Mouse (Mus musculus): ENCODE data around the gene Ifna2. TPM values are rescaled to one million over a fixed set of nuclear protein-coding genes. Genes with fewer than 3 reads are reported as not detected.

Gene Ifna2
- polyA plus RNA-seq, 1 experiment from 2014 or later, result not detected

DNA sequence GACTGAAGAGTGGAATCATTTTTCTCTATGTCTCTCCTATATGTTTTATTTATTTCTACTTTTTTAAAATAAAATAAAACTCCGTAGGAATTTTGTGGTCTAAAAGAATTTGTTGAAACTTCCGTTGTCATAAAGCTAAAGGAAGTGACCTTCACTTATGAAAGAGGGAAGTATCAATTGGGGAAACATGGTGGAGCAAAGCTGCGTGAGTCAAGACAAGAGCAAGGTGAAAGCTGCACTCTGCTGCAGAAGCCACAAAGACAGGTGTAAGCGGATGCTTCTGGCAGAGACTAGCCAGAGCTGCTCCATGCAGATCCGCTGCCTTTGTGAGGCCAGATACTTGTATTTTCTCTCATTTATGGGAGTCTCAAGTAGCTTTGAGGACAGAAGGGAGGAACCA, 15.1 kb upstream of the Ifna2 start:
- H3K4me3 ChIP-seq, result no peak overlapping the region
- no peaks in the 10 kb centered on the region for H3K27me3 ChIP-seq
- no peak overlapping the region for H3K9ac ChIP-seq
- 86% methylated on average over 5 of the region's 5 CpGs for WGBS
- H3K36me3 ChIP-seq, result no peaks in the 10 kb centered on the region
- H3K9me3 ChIP-seq, result no peaks in the 10 kb centered on the region
- H3K4me1 ChIP-seq (replicated peaks), result no peaks in the 10 kb centered on the region
- no peak for ATAC-seq (ENCODE audit: low FRiP score, low read depth)
- no peak overlapping the region for H3K27ac ChIP-seq (replicated peaks)
- H3K4me2 ChIP-seq, result no peak overlapping the region

DNA sequence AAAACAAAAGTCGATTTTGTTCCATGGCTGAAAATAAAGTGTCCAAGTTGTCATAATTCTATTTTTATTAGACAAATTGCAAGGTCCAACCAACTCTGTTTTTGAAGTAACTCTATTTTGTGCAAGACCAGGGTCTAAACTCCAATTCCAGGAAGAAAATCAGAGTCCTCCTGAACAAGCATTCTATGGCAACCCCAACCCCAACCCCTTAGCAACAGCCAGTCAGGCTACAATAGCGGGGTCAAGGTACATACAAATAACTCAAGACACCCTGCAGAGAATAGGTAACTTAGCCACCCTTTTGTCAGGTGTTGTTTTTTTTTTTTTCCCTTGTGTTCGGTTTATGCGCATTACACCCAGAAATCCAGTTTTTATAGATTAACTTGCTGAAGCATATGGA, 14.0 kb upstream of the Ifna2 start:
- 86% methylated on average over 4 of the region's 4 CpGs for WGBS
- Histone ChIP-seq H3K27ac (replicated peaks) (no peak overlapping the region), H3K36me3 (no peaks in the 10 kb centered on the region), H3K4me3 (no peak overlapping the region), H3K27me3 (no peaks in the 10 kb centered on the region), H3K4me2 (no peak overlapping the region), H3K9me3 (no peaks in the 10 kb centered on the region), H3K4me1 (replicated peaks) (no peaks in the 10 kb centered on the region), H3K9ac (no peak overlapping the region)
- ATAC-seq (ENCODE audit: low FRiP score, low read depth), result no peak

DNA sequence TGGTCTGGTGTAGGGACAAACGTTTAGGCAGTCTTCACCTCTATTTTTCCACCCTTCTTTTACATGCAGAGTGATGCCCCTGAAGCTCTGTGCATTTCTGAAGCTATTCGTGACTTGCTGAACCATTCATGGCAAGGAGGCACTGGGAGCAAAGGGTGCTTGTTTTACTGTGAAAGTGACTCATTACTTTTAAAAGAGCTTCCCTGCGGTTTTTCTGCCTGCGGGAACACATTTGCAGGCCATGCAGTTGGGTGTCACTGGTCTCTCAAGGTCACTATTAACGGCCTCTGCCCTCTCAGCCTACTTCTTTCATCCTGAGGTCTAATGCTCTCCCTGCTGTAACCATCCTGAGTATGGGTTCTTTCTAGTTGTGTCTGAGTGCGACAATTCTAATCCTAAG, 13.4 kb upstream of the Ifna2 start:
- WGBS, result 65% methylated on average over 6 of the region's 6 CpGs

DNA sequence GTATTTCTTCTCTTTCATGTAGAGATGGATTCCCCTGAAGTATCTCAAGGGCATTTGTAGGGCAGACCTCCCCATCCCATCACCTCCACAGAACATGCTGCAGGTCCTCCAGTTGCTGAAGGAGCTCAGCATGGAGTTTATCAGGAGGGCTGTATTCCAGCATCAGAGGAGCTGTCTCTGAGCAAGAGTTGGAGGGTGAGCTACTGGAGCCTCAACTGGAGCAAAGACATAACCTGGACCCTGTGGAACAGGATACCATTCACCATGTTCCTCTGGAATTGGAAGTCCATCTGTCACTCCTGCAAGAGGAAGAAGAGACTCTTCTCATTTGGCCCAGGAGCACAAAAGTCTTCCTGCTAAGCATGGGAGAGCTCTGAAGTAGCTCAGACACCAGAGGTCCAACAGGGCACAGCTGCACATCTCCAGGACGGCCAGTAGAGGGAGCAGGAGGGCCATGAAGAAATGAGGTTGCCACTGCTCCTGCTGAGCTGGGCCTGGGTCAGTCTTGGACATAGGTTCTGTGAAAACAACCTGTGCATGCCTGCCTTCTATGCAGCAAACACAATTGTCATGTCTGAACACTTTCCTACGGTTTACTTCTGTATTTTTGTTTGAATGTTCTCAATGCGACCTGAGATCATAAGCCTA, 12.6 kb upstream of the Ifna2 start:
- 25% methylated on average over 3 of the region's 3 CpGs for WGBS
- no peak overlapping the region for H3K4me3 ChIP-seq
- no peak overlapping the region for H3K27ac ChIP-seq (replicated peaks)
- no peaks in the 10 kb centered on the region for H3K36me3 ChIP-seq
- H3K9me3 ChIP-seq, result no peaks in the 10 kb centered on the region
- H3K9ac ChIP-seq, result no peak overlapping the region
- peak; percentile 79; the same call in 1 of the 2 replicates for ATAC-seq (ENCODE audit: low FRiP score, low read depth)
- no peaks in the 10 kb centered on the region for H3K27me3 ChIP-seq
- H3K4me2 ChIP-seq, result no peak overlapping the region
- no peaks in the 10 kb centered on the region for H3K4me1 ChIP-seq (replicated peaks)

More for the DNA sequence above, 13.4 kb upstream of the Ifna2 start:
- Histone ChIP-seq H3K9me3 (no peaks in the 10 kb centered on the region), H3K36me3 (no peaks in the 10 kb centered on the region), H3K4me3 (no peak overlapping the region), H3K9ac (no peak overlapping the region), H3K27me3 (no peaks in the 10 kb centered on the region), H3K4me1 (replicated peaks) (no peaks in the 10 kb centered on the region), H3K27ac (replicated peaks) (no peak overlapping the region), H3K4me2 (no peak overlapping the region)
- ATAC-seq (ENCODE audit: low FRiP score, low read depth), result no peak

DNA sequence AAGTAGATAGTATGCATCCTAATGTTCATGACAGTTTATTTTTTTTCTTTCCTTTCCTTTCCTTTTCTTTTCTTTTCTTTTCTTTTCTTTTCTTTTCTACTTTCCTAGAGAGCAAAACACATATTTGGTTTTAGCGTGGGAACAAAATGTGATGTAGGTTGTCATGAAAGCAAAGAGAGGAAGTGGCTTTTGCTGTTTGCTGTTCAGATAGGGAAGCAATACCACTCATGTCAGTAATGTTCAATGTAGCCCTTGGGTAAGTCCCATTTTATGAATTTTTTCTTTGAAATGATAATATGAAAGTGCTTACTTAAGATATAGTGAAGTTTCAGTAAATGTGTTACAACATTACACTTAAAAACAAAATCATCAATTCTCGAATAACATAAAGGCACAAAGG, 9.7 kb upstream of the Ifna2 start:
- no peak overlapping the region for H3K9ac ChIP-seq
- H3K27me3 ChIP-seq, result no peaks in the 10 kb centered on the region
- no peak overlapping the region for H3K4me3 ChIP-seq
- no peak overlapping the region for H3K4me2 ChIP-seq
- ATAC-seq (ENCODE audit: low FRiP score, low read depth), result no peak
- 91% methylated on average over 2 of the region's 2 CpGs for WGBS
- H3K36me3 ChIP-seq, result no peaks in the 10 kb centered on the region
- H3K9me3 ChIP-seq, result no peaks in the 10 kb centered on the region
- no peak overlapping the region for H3K27ac ChIP-seq (replicated peaks)
- H3K4me1 ChIP-seq (replicated peaks), result no peaks in the 10 kb centered on the region

DNA sequence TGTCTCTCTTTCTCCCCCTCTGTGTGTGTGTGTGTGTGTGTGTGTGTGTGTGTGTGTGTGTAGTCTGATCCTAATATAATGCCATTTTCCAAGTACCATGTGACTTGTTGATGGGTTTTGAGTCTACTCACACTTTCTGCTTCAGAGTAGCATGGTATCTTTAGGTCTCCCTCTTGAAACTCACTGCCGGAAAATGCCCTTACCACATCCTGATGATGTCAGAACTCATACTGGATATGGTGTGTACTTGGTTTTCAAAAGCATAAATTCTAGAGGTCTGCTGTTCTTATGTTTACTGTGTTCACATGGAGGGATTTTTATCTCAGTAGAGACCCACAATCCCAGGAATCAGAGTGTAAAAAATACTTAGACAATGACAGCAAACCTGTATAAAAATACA, 8.8 kb upstream of the Ifna2 start:
- H3K36me3 ChIP-seq, result no peaks in the 10 kb centered on the region
- no peak overlapping the region for H3K9ac ChIP-seq
- 91% methylated on average over 1 of the region's 1 CpGs for WGBS
- no peak overlapping the region for H3K27ac ChIP-seq (replicated peaks)
- no peak overlapping the region for H3K4me3 ChIP-seq
- no peaks in the 10 kb centered on the region for H3K4me1 ChIP-seq (replicated peaks)
- H3K27me3 ChIP-seq, result no peaks in the 10 kb centered on the region
- no peaks in the 10 kb centered on the region for H3K9me3 ChIP-seq
- ATAC-seq (ENCODE audit: low FRiP score, low read depth), result no peak
- H3K4me2 ChIP-seq, result no peak overlapping the region

DNA sequence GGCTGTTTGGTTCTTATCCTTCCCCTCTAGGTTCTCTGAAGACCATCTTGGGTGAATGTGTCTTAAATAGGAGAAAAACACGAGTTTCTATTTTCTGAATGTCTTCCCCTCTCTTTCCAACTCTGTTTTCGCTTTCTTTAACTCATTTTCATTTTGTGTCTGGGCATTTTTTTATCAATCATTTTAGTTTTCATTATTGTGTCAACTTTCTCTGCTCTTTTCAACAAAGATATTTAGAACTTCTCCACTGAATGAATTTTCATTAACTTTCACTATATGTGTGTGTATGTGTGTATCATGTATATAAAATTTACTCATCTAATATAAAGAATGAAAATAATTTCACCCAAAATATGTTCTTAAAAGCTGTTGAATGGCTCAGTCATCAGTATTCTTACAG, 7.5 kb upstream of the Ifna2 start, which contains the start of gene Ifnab:
Ifnab (minus strand) TSS at position 101 of the 400 bp plus-strand sequence.
- Histone ChIP-seq H3K9ac (no peak within 1 kb of the TSS), H3K27me3 (no peaks in the 10 kb centered on the region), H3K4me1 (replicated peaks) (no peaks in the 10 kb centered on the region), H3K9me3 (no peaks in the 10 kb centered on the region), H3K36me3 (no peaks in the 10 kb centered on the region), H3K4me2 (no peak within 1 kb of the TSS), H3K27ac (replicated peaks) (no peak within 1 kb of the TSS), H3K4me3 (no peak within 1 kb of the TSS)
- ATAC-seq (ENCODE audit: low FRiP score, low read depth), result no peak
- 77% methylated on average over 2 of the region's 2 CpGs for WGBS

DNA sequence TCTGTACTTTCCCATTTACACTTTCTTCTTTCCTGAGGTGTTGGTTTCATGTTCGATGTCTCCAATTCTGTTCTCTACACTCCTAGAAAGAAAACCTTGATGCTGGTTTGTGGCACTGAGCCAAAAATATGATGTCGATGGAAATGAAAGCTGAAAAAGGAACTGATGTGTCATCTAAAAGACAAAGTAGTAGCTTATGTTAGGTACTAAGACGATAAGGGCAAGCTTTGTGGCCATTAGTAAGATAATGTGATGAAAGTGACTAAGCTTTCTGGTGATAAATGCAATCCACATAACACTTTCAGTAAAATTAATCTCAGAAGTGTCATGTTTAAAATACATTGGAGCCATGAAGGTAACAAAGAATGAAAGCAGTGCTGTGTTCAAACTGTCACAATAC, 2.4 kb downstream of the Ifna2 start:
- Histone ChIP-seq H3K4me2 (no peak overlapping the region), H3K27ac (replicated peaks) (no peak overlapping the region), H3K36me3 (no peaks in the 10 kb centered on the region), H3K9ac (no peak overlapping the region), H3K4me3 (no peak overlapping the region), H3K27me3 (no peaks in the 10 kb centered on the region), H3K9me3 (no peaks in the 10 kb centered on the region), H3K4me1 (replicated peaks) (no peaks in the 10 kb centered on the region)
- WGBS, result 77% methylated on average over 3 of the region's 3 CpGs
- no peak for ATAC-seq (ENCODE audit: low FRiP score, low read depth)

DNA sequence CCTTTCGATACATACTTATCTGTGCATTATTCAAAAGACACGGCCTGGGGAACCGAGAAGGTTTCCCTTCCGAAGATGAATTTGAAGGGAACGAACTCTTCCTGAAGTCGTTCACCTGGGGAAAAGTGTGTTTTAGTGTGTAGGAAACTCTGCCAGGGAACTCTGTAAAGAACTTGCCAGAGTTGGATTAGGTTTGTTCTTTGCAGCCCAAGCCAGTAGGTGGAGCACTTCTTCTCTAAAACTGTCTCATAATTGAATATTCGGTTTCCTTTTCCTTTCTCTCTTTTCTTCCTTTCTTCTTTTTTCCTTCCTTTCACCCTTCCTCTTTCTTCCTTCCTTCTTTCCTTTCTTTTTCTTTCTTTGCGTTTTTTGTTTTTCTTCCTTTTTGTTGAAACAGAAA, 3.4 kb downstream of the Ifna2 start:
- no peaks in the 10 kb centered on the region for H3K36me3 ChIP-seq
- 51% methylated on average over 8 of the region's 8 CpGs for WGBS
- no peak for ATAC-seq (ENCODE audit: low FRiP score, low read depth)
- no peak overlapping the region for H3K27ac ChIP-seq (replicated peaks)
- no peak overlapping the region for H3K4me2 ChIP-seq
- no peak overlapping the region for H3K4me3 ChIP-seq
- H3K27me3 ChIP-seq, result no peaks in the 10 kb centered on the region
- no peak overlapping the region for H3K9ac ChIP-seq
- no peaks in the 10 kb centered on the region for H3K9me3 ChIP-seq
- H3K4me1 ChIP-seq (replicated peaks), result no peaks in the 10 kb centered on the region

DNA sequence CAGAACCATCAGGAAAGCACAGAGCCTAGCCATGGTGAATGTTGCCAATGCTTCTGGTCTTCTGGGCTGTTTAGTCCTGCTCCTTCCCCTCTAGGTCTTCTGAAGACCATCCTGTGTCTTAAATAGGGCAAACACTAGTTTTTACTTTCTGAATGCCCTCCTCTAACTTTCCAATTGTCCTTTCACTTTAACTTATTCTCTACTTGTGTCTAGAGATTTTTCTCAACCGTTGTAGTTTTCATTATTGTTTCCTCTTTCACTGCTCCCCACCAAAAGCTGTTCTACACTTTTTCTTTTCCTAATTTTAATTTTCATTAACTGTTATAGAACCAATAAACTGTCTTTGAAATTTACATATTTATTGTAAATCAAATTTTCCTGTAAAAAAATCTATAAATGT, 6.9 kb downstream of the Ifna2 start, which contains the start of gene Ifna16:
Ifna16 (minus strand) TSS at position 101 of the 400 bp plus-strand sequence.
- Histone ChIP-seq H3K27ac (replicated peaks) (no peak within 1 kb of the TSS), H3K27me3 (no peaks in the 10 kb centered on the region), H3K36me3 (no peaks in the 10 kb centered on the region), H3K4me1 (replicated peaks) (no peaks in the 10 kb centered on the region), H3K9me3 (no peaks in the 10 kb centered on the region), H3K4me2 (no peak within 1 kb of the TSS), H3K9ac (no peak within 1 kb of the TSS), H3K4me3 (no peak within 1 kb of the TSS)
- no peak for ATAC-seq (ENCODE audit: low FRiP score, low read depth)
- 82% methylated on average over 1 of the region's 1 CpGs for WGBS

DNA sequence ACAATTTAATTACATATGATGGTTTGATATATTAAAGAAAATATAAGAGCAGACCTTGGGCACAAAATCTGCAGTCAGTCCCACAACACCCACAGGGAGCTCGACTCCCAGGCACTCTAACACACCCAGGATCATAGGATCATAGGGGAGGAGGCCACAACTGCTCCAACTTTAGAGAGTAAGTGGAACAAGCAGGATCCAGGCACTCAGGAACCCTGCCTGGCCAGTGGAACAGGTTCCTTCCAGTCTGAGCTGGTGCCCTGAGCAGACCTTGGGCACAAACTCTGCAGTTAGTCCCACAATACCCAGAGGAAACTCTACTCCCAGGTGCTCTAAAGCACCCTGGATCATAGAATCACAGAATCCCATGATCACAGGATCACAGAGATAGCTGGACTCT, 28.3 kb downstream of the Ifna2 start:
- Histone ChIP-seq H3K4me1 (replicated peaks) (no peaks in the 10 kb centered on the region), H3K36me3 (no peaks in the 10 kb centered on the region), H3K9ac (no peak overlapping the region), H3K27me3 (no peaks in the 10 kb centered on the region), H3K4me2 (no peak overlapping the region), H3K9me3 (no peaks in the 10 kb centered on the region), H3K4me3 (no peak overlapping the region), H3K27ac (replicated peaks) (no peak overlapping the region)
- WGBS, result 73% methylated on average over 1 of the region's 1 CpGs
- no peak for ATAC-seq (ENCODE audit: low FRiP score, low read depth)

DNA sequence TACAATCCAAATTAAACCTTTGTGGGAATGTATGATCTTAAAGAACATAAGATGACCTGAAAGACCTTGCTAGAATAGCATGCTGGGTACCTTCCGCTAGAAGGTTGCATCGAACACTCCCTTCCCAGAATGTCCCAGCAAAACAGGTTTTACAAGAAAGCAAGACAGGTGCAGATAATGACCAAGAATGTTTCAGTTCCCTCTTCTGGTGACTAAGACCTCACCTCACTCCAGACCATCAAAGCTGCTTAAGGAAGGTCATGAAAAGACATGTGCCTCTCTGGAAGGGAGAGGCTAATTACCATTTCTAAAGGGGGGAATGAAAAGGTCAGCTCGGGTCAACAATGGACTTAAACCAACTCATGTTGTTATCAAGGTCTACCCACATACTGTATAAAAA, 30.1 kb downstream of the Ifna2 start:
- no peak overlapping the region for H3K4me3 ChIP-seq
- no peaks in the 10 kb centered on the region for H3K4me1 ChIP-seq (replicated peaks)
- H3K4me2 ChIP-seq, result no peak overlapping the region
- no peaks in the 10 kb centered on the region for H3K9me3 ChIP-seq
- no peaks in the 10 kb centered on the region for H3K27me3 ChIP-seq
- 76% methylated on average over 3 of the region's 3 CpGs for WGBS
- ATAC-seq (ENCODE audit: low FRiP score, low read depth), result no peak
- no peaks in the 10 kb centered on the region for H3K36me3 ChIP-seq
- no peak overlapping the region for H3K9ac ChIP-seq
- no peak overlapping the region for H3K27ac ChIP-seq (replicated peaks)

DNA sequence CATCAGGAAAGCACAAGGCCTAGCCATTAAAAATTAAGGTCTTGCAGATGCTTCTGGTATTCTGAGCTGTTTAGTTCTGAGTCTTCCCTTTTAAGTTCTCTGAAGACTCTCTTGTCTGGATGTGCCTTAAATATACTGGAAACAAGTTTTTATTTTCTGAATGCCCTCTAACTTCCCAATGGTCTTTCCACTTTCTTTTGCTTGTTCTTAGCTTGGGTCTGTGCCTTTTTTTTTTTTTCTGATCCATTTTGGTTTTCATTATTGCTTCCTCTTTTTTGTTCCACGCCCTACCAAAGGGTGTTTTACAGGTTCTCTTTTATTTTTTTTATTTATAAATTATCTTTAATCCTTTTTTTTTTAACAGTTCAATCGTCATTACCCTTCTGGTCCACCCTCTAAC, 39.4 kb downstream of the Ifna2 start, which contains the start of gene Ifna13:
Ifna13 (minus strand) TSS at position 101 of the 400 bp plus-strand sequence.
- Histone ChIP-seq H3K27ac (replicated peaks) (no peak within 1 kb of the TSS), H3K9ac (no peak within 1 kb of the TSS), H3K36me3 (no peaks in the 10 kb centered on the region), H3K4me3 (no peak within 1 kb of the TSS), H3K4me1 (replicated peaks) (no peaks in the 10 kb centered on the region), H3K4me2 (no peak within 1 kb of the TSS), H3K9me3 (no peaks in the 10 kb centered on the region), H3K27me3 (no peaks in the 10 kb centered on the region)
- 66% methylated on average over 2 of the region's 2 CpGs for WGBS
- ATAC-seq (ENCODE audit: low FRiP score, low read depth), result no peak
